Mouse (Mus musculus): Measurements from ENCODE around the gene Tmem210. TPM values are rescaled to one million over a fixed set of nuclear protein-coding genes. Genes with fewer than 3 reads are reported as not detected.

The Tmem210 gene
- polyA plus RNA-seq, 1 experiment from 2014 or later: not detected

GRCm38 (mm10) chr2:25298046-25298445, 10.1 kb downstream of the Tmem210 start:
- Histone ChIP-seq H3K36me3 (no peaks in the 10 kb centered on the region), H3K4me3 (no peak overlapping the region), H3K4me1 (no peaks in the 10 kb centered on the region), H3K27me3 (replicated peaks) (peaks cover 74% of the 10 kb centered on the region), H3K9ac (no peak overlapping the region), H3K4me2 (no peak overlapping the region), H3K9me3 (no peaks in the 10 kb centered on the region), H3K27ac (replicated peaks) (no peak overlapping the region)
- ATAC-seq (ENCODE audit: extremely low read depth, insufficient number of reproducible peaks, low FRiP score, low TSS enrichment): no peak
- WGBS: 69% methylated on average over 10 of the region's 10 CpGs

GRCm38 (mm10) chr2:25303452-25303851, 15.5 kb downstream of the Tmem210 start:
- no peak for ATAC-seq (ENCODE audit: extremely low read depth, insufficient number of reproducible peaks, low FRiP score, low TSS enrichment)
- H3K9me3 ChIP-seq: no peaks in the 10 kb centered on the region
- H3K9ac ChIP-seq: no peak overlapping the region
- WGBS: 62% methylated on average over 3 of the region's 3 CpGs
- no peak overlapping the region for H3K4me2 ChIP-seq
- H3K27me3 ChIP-seq (replicated peaks): peaks cover 74% of the 10 kb centered on the region
- H3K36me3 ChIP-seq: no peaks in the 10 kb centered on the region
- no peak overlapping the region for H3K27ac ChIP-seq (replicated peaks)
- no peak overlapping the region for H3K4me3 ChIP-seq
- H3K4me1 ChIP-seq: peaks cover 10% of the 10 kb centered on the region

GRCm38 (mm10) chr2:25303931-25304656, 16.1 kb downstream of the Tmem210 start:
- Histone ChIP-seq H3K9me3 (no peaks in the 10 kb centered on the region), H3K36me3 (no peaks in the 10 kb centered on the region), H3K4me1 (peaks cover 10% of the 10 kb centered on the region), H3K4me2 (peak overlapping the region; percentile 80), H3K27ac (replicated peaks) (no peak overlapping the region), H3K4me3 (peak overlapping the region; percentile 54), H3K9ac (no peak overlapping the region), H3K27me3 (replicated peaks) (peaks cover 79% of the 10 kb centered on the region)
- 62% methylated on average over 7 of the region's 7 CpGs for WGBS
- no peak for ATAC-seq (ENCODE audit: extremely low read depth, insufficient number of reproducible peaks, low FRiP score, low TSS enrichment)

GRCm38 (mm10) chr2:25304657-25305541, 17.0 kb downstream of the Tmem210 start:
- Histone ChIP-seq H3K4me1 (peaks cover 10% of the 10 kb centered on the region), H3K9ac (peak overlapping the region; percentile 67), H3K4me3 (peak overlapping the region; percentile 54), H3K9me3 (no peaks in the 10 kb centered on the region), H3K36me3 (no peaks in the 10 kb centered on the region), H3K4me2 (peak overlapping the region; percentile 80), H3K27ac (replicated peaks) (no peak overlapping the region), H3K27me3 (replicated peaks) (peaks cover 87% of the 10 kb centered on the region)
- 3% methylated on average over 45 of the region's 45 CpGs for WGBS
- ATAC-seq (ENCODE audit: extremely low read depth, insufficient number of reproducible peaks, low FRiP score, low TSS enrichment): no peak

- H3K27me3 ChIP-seq (replicated peaks): peaks cover 96% of the 10 kb centered on the region
- peak overlapping the region; percentile 80 for H3K4me2 ChIP-seq
- ATAC-seq (ENCODE audit: extremely low read depth, insufficient number of reproducible peaks, low FRiP score, low TSS enrichment): no peak
- no peak overlapping the region for H3K27ac ChIP-seq (replicated peaks)
- no peaks in the 10 kb centered on the region for H3K9me3 ChIP-seq
- 47% methylated on average over 14 of the region's 14 CpGs for WGBS
- H3K4me1 ChIP-seq: peaks cover 10% of the 10 kb centered on the region
- H3K36me3 ChIP-seq: no peaks in the 10 kb centered on the region
- H3K9ac ChIP-seq: peak overlapping the region; percentile 67
- peak overlapping the region; percentile 54 for H3K4me3 ChIP-seq
Measured at GRCm38 (mm10) chr2:25305587-25306359, 17.8 kb downstream of the Tmem210 start.

GRCm38 (mm10) chr2:25310180-25310579, 22.2 kb downstream of the Tmem210 start:
- Histone ChIP-seq H3K27me3 (replicated peaks) (peaks cover 100% of the 10 kb centered on the region), H3K4me3 (no peak overlapping the region), H3K4me2 (no peak overlapping the region), H3K9ac (no peak overlapping the region), H3K9me3 (no peaks in the 10 kb centered on the region), H3K36me3 (no peaks in the 10 kb centered on the region), H3K4me1 (peaks cover 3% of the 10 kb centered on the region), H3K27ac (replicated peaks) (no peak overlapping the region)
- no peak for ATAC-seq (ENCODE audit: extremely low read depth, insufficient number of reproducible peaks, low FRiP score, low TSS enrichment)
- WGBS: 42% methylated on average over 10 of the region's 10 CpGs

- Histone ChIP-seq H3K4me2 (no peak overlapping the region), H3K9me3 (no peaks in the 10 kb centered on the region), H3K4me3 (no peak overlapping the region), H3K4me1 (no peaks in the 10 kb centered on the region), H3K9ac (no peak overlapping the region), H3K27me3 (replicated peaks) (peaks cover 100% of the 10 kb centered on the region), H3K27ac (replicated peaks) (no peak overlapping the region), H3K36me3 (no peaks in the 10 kb centered on the region)
- WGBS: 2% methylated on average over 22 of the region's 22 CpGs
- no peak for ATAC-seq (ENCODE audit: extremely low read depth, insufficient number of reproducible peaks, low FRiP score, low TSS enrichment)
Measured at GRCm38 (mm10) chr2:25310969-25311368, 23.0 kb downstream of the Tmem210 start.

GRCm38 (mm10) chr2:25311491-25311891, 23.5 kb downstream of the Tmem210 start:
- no peaks in the 10 kb centered on the region for H3K9me3 ChIP-seq
- no peaks in the 10 kb centered on the region for H3K4me1 ChIP-seq
- no peak for ATAC-seq (ENCODE audit: extremely low read depth, insufficient number of reproducible peaks, low FRiP score, low TSS enrichment)
- no peak overlapping the region for H3K4me2 ChIP-seq
- H3K27ac ChIP-seq (replicated peaks): no peak overlapping the region
- 6% methylated on average over 11 of the region's 11 CpGs for WGBS
- no peak overlapping the region for H3K9ac ChIP-seq
- H3K27me3 ChIP-seq (replicated peaks): peaks cover 100% of the 10 kb centered on the region
- H3K36me3 ChIP-seq: no peaks in the 10 kb centered on the region
- no peak overlapping the region for H3K4me3 ChIP-seq

- H3K36me3 ChIP-seq: no peaks in the 10 kb centered on the region
Measured at GRCm38 (mm10) chr2:25318119-25318966, 30.4 kb downstream of the Tmem210 start.

GRCm38 (mm10) chr2:25318971-25319773, 31.2 kb downstream of the Tmem210 start, which contains the start of gene Grin1:
TSS of gene Grin1 (minus strand) at chr2:25319187.
- Histone ChIP-seq H3K27ac (replicated peaks) (no peak within 1 kb of the TSS), H3K4me2 (peak within 1 kb of the TSS; percentile 64), H3K27me3 (replicated peaks) (peaks cover 93% of the 10 kb centered on the region), H3K9ac (no peak within 1 kb of the TSS), H3K9me3 (no peaks in the 10 kb centered on the region), H3K4me3 (peak within 1 kb of the TSS; percentile 38), H3K4me1 (peaks cover 3% of the 10 kb centered on the region; the same call in 1 of the 2 replicates), H3K36me3 (no peaks in the 10 kb centered on the region)
- no peak for ATAC-seq (ENCODE audit: extremely low read depth, insufficient number of reproducible peaks, low FRiP score, low TSS enrichment)
- WGBS: 8% methylated on average over 58 of the region's 58 CpGs

More at GRCm38 (mm10) chr2:25318119-25318966, 30.4 kb downstream of the Tmem210 start:
- H3K9me3 ChIP-seq: no peaks in the 10 kb centered on the region
- H3K4me1 ChIP-seq: peaks cover 3% of the 10 kb centered on the region; the same call in 1 of the 2 replicates
- no peak overlapping the region for H3K27ac ChIP-seq (replicated peaks)
- 8% methylated on average over 31 of the region's 31 CpGs for WGBS
- peak overlapping the region; percentile 38 for H3K4me3 ChIP-seq
- ATAC-seq (ENCODE audit: extremely low read depth, insufficient number of reproducible peaks, low FRiP score, low TSS enrichment): no peak
- peak overlapping the region; percentile 64 for H3K4me2 ChIP-seq
- peaks cover 97% of the 10 kb centered on the region for H3K27me3 ChIP-seq (replicated peaks)
- H3K9ac ChIP-seq: no peak overlapping the region

Measured in heart, embryonic 13.5 days (tissue).